Mouse (Mus musculus) thymus, adult 2 months (tissue): ENCODE results near the gene Mxd3.

Experiments
- CTCF ChIP-seq: fragments of 200-500 bp; IDR thresholded peaks from 2 replicates; pipeline ENCODE4 v1.5.1; 2012; ENCODE audit warnings: mild to moderate bottlenecking, control low read depth, low read length, moderate library complexity, borderline replicate concordance; ENCODE audit not compliant: control insufficient read depth, poor library complexity, insufficient read depth; ENCODE audit errors: extremely low read depth
- POLR2A ChIP-seq: fragments of 200-500 bp; IDR thresholded peaks from 2 replicates; pipeline ENCODE4 v1.6.1; 2012; ENCODE audit warnings: mild to moderate bottlenecking, low read length, control low read depth, moderate library complexity; ENCODE audit not compliant: control insufficient read depth, poor library complexity, insufficient read depth; ENCODE audit errors: extremely low read depth

DNA sequence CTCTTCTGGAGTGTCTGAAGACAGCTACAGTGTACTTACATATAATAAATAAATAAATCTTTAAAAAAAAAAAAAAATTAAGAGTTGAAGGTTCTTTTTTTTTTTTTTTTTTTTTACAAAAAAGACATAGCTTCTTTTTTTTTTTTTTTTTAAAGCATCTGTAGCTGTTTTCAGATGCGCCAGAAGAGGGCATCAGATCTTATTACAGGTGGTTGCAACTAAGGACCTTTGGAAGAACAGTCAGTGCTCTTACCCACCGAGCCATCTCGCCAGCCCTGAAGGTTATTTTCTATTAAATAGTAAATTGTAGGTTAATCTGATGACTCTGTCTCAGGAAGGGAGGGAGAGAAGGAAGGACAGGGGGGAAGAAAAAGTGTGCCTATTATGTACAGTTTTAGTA is 40.8 kb downstream of the Mxd3 start:
- TF ChIP-seq POLR2A, result no peak
- no peak for TF ChIP-seq CTCF
